Mouse (Mus musculus): ENCODE results near the gene Fam196a.

The Fam196a gene

DNA sequence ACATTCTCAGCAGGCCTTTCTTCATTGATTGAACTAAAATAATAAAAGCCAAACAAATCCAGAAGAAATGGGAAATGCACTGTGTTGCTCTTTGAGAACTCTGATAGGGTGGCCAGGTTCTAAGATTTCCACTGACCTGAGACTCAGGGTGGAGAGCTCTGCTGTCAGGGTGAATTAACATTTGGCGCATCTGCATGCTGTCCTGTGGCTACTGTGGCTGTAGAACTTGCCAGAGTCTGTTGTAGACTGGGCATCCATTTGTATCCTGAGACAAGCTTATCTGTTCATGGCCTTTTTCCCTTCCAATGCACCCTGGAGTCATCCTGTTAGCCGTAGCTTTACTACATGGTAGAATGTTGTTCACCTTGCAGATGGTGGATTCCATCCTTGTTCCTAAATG is 98.2 kb downstream of the Fam196a start:
- in situ Hi-C loops (cut with MboI) = no loop called here
